Mouse (Mus musculus) E14TG2a.4 (cell line): Measurements from ENCODE around the gene Ccser1.

Experiments used
- CTCF ChIP-seq: conservative IDR thresholded peaks from 2 replicates; pipeline ENCODE4 v1.5.1; 2014; ENCODE audit warnings: low read length
- NANOG ChIP-seq: IDR thresholded peaks from 2 replicates; pipeline ENCODE4 v1.6.1; 2014; ENCODE audit warnings: borderline replicate concordance, low read length, mixed read lengths
- POU5F1 ChIP-seq: IDR thresholded peaks from 2 replicates; pipeline ENCODE4 v1.6.1; 2014; ENCODE audit warnings: low read length, borderline replicate concordance

DNA sequence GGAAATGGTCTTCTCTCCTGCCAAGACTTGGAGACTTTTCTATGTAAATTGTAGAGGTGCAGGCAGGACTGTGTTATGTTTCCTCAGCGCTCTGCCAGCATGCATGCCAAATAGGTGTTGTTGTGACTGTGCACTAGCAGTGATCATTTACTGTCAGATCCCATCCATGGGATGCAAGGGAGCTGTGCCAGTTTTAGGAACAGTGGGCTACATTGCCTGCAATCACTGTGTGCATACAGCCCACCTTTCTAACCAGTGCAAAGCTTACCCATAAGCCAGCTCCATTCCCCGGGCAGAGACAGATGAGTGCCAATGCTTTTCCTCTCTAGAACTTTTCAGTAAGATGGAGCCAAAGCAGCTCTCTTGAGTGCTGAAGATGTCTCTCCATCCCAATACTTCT lies 606.6 kb downstream of the Ccser1 start:
- TF ChIP-seq CTCF: no peak
- no peak for TF ChIP-seq POU5F1
- no peak for TF ChIP-seq NANOG
